Mouse (Mus musculus): ENCODE measurements around the gene Znhit1. TPM values are rescaled to one million over a fixed set of nuclear protein-coding genes. Genes with fewer than 3 reads are reported as not detected.

The Znhit1 gene
- 14.8 and 38.6 TPM in 2 replicates for total RNA-seq (2017)

DNA sequence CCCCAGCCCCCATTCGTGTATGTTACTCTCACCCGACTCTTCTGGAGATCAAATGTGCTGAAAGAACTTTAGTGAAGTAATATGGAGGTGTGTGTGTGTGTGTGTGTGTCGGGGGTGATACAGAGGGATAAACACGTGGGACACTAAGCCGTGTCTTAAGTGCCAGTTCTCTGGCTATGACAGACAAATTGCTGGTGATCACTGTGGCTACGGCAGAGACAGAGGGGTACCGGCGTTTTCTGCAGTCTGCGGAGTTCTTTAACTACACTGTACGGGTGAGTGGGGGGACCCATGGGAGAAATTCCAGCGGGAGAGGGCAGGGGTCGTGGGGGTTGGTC is at the start of gene Znhit1:
TSS of gene Znhit1 (minus strand) at position 88 of the 338 bp plus-strand sequence.
- ATAC-seq (replicated peaks in 1 of 2; ENCODE audit: insufficient read depth in 1 of 2, low FRiP score in 2 of 2, low TSS enrichment in 1 of 2, low read depth in 1 of 2, poor library complexity in 2 of 2, severe bottlenecking in 2 of 2) = no peak

DNA sequence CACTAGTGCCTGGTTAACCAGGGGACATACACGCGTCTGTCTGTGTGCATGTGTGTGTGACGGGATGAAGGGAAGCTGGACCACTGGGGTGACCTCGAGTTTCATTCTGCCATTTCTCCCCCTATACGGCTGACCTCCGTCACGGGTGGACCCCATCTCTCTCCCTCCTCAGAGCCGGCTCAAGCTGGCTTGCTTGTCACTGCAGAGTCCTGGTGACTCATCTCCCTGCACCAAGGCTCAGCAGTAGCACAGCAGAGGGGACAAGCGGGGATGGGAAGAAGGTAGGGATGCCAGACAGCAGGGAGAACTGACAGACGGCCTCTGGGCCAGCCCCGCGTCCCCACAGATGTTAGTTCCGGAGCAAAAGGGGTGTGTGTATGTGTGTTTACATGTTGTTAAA is 48.4 kb upstream of the Znhit1 start:
- ATAC-seq (replicated peaks in 1 of 2; ENCODE audit: insufficient read depth in 1 of 2, low FRiP score in 2 of 2, low TSS enrichment in 1 of 2, low read depth in 1 of 2, poor library complexity in 2 of 2, severe bottlenecking in 2 of 2) = no peak

DNA sequence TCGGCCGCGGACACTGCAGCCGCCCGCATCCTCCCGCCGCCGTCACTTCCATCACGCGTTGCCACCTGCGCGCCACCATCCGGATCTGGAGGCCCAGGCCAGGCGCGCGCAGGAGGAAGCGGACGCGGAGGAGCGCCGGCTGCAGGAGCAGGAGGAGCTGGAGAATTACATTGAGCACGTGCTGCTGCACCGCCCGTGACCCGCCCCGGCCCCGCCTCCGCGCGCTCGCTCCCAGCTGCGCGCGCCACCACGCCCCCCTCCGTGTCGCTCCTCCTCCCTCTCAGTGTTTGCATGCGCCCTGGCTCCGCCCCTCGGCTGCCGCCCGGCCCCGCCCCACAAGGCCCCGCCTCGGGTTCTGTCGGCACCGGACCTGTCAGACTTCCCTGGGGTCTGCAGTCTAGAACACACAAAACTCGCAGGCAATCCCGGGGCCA is 44.8 kb upstream of the Znhit1 start:
- peak; percentile 57 to 62 for ATAC-seq (replicated peaks in 1 of 2; ENCODE audit: insufficient read depth in 1 of 2, low FRiP score in 2 of 2, low TSS enrichment in 1 of 2, low read depth in 1 of 2, poor library complexity in 2 of 2, severe bottlenecking in 2 of 2)

DNA sequence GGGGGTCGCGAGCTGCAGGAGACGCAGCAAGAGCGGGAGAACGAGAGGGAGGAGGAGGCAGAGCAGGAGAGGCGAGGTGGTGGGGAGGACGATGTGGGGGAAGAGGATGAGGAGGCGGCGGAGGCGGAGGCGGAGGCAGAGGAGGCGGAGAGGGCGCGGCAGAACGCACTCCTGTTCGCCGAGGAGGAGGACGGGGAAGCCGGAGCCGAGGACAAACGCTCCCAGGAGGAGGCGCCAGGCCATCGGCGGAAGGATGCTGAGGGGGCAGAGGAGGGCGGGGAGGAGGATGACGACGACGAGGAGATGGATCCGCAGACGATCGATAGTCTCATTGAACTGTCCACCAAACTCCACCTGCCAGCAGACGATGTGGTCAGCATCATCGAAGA is 44.2 kb upstream of the Znhit1 start:
- no peak for ATAC-seq (replicated peaks in 1 of 2; ENCODE audit: insufficient read depth in 1 of 2, low FRiP score in 2 of 2, low TSS enrichment in 1 of 2, low read depth in 1 of 2, poor library complexity in 2 of 2, severe bottlenecking in 2 of 2)

DNA sequence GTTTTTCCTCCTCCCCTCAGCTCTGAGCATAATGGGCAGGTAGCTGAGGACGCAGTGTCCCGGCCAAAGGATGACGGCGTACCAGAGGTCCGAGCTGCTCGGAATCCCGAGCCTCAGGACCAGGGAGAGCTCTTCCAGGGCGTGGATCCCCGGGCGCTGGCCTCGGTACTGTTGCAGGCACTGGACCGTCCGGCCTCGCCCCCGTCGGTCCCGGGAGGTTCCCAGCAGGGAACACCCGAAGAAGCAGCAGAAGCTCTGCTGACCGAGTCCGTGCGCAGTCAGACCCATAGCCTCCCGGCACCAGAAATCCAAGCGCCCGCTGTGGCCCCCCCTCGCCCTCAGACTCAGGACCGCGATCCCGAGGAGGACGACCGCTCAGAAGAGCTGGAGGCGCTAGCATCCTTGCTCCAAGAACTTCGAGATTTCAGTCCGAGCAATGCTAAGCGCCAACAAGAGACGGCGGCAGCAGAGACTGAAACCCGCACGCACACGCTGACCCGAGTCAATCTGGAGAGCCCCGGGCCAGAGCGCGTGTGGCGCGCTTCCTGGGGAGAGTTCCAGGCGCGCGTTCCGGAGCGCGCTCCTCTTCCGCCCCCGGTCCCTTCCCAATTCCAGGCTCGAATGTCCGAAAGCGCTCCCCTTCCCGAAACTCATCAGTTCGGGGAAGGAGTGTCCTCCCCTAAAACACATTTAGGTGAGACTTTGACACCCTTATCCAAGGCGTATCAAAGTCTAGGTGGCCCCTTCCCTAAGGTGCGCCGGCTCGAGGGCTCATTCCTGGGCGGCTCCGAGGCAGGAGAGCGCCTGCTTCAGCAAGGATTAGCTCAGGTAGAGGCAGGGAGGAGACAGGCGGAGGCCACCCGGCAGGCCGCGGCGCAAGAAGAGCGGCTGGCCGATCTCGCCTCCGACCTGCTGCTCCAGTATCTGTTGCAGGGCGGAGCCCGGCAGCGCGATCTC is 43.5 kb upstream of the Znhit1 start:
- no peak for ATAC-seq (replicated peaks in 1 of 2; ENCODE audit: insufficient read depth in 1 of 2, low FRiP score in 2 of 2, low TSS enrichment in 1 of 2, low read depth in 1 of 2, poor library complexity in 2 of 2, severe bottlenecking in 2 of 2)

DNA sequence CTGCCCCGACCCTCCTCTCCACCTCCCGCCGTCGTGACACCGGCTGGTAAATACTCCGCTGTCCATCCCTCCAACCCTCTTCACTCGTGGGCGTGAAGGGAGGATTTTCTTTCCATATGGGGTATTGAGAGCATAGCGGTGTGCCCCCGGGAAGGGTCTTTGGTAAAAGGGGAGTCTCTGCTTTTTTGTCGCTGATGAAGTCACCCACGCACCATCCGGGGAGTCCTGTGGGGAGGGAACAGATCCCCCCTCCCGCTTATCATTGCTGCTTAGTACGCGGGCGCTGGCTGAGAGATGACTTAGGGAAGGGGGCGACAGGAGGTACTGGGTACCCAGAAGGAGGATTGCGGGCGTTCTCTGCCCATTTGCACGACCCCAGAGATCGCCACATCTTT is 42.6 kb upstream of the Znhit1 start:
- ATAC-seq (replicated peaks in 1 of 2; ENCODE audit: insufficient read depth in 1 of 2, low FRiP score in 2 of 2, low TSS enrichment in 1 of 2, low read depth in 1 of 2, poor library complexity in 2 of 2, severe bottlenecking in 2 of 2) = no peak

DNA sequence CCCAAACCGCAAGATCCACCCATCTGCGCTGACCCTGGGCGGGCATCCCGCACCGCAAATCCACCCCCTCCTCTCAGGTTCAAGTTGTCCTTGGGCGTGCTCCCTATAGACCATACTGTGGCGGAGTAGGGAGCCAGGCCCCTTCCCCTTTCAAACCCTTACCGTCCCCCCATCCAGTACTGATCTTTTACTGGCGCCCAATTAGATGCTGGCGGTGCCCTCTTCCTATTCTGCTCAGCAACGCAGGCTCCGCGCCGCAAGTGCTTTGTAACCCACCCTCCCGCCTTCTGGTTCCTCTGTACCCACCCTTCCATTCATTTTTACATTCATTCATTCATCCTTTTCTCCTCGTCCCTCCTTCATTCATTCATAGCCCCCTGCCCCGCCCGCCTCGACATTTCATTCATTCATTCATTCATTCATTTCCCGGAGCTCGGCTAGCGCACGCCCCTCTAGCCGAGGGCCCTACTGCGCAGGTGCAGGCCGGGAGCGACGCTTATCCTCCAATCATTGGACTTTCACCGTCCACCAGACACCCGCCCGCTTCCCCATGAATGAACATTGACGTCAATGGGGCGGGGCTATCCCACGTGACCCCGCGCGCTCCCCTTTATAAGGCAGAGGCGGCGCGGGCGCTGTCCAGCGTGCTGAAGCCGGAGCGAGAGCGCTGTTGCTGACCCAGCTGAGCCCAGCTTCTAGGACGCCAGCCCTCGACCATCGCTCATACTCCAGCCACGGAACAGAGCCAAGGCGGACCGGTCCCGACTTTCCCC is 42.0 kb upstream of the Znhit1 start:
- ATAC-seq (replicated peaks in 1 of 2; ENCODE audit: insufficient read depth in 1 of 2, low FRiP score in 2 of 2, low TSS enrichment in 1 of 2, low read depth in 1 of 2, poor library complexity in 2 of 2, severe bottlenecking in 2 of 2) = peak; percentile 48 to 64

DNA sequence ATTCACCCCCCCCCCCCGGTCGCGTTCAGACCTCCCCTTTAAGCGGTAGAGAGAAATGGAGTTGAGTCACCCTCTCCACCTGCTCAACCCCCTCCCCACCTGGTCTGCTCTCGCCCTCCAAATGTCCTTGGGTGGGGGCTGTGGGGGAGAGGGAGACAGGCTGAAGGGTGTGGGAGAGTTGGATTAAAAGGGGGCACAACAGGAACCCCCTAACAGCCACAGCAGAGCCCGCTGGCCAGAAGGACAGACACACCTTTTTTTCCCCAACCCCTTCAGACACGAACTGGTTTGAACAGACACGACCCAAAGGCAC is 41.4 kb upstream of the Znhit1 start:
- no peak for ATAC-seq (replicated peaks in 1 of 2; ENCODE audit: insufficient read depth in 1 of 2, low FRiP score in 2 of 2, low TSS enrichment in 1 of 2, low read depth in 1 of 2, poor library complexity in 2 of 2, severe bottlenecking in 2 of 2)

DNA sequence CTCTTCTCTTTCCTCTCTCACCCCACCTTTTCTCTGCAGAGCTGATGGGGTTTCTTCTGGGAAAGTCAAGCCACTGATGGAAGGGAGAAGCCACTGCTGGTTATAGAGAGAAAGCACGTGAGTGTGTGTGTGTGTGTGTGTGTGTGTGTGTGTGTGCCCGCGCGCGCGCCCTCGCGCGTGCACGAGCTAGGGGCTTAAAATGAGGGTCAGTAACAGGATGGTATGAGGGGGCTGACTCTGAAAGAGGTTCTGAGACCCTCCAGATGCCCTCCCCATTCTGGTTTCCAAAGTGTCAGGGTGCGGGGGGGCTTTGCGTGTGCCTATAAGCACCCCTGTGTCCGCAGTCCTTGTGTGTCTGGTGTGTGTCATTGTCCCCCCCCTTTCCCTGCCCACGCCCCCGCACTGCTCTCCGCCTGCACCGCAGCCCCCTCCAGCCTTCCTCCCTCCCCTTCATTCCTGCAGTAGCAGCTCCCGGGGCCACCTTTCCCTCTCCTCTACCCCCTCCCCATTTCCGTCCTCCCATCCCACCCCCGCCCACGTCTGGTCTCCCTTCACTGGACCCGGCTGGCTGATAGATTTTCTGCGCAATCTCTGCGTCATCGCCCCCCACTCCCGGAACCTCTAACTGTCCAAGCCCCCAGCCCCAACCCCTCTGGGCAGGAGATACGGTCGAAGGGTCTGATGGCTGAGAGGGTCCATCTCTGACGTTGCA is 40.9 kb upstream of the Znhit1 start:
- no peak for ATAC-seq (replicated peaks in 1 of 2; ENCODE audit: insufficient read depth in 1 of 2, low FRiP score in 2 of 2, low TSS enrichment in 1 of 2, low read depth in 1 of 2, poor library complexity in 2 of 2, severe bottlenecking in 2 of 2)

DNA sequence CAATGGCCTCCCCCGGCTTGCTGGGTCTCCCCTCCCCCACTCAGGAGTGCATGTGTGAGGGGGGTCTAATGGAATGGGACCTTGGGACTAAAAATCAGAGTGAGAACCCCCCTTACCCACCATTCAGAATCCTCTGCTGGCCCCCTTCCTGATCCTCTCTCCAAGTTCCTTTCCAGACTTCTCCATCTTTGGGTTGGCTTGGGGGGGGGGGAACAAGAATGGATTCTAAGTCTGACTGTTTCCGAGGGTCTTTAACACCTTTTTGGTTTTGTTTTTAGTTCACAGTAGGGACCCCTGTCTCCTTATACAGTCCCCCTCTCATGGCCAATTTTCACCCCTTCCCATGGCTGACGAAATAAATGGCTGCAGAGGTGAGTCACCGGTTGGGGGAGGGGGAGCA is 38.3 kb upstream of the Znhit1 start, which contains the start of gene Vgf:
TSS of gene Vgf (plus strand) at position 301 of the 400 bp plus-strand sequence.
- ATAC-seq (replicated peaks in 1 of 2; ENCODE audit: insufficient read depth in 1 of 2, low FRiP score in 2 of 2, low TSS enrichment in 1 of 2, low read depth in 1 of 2, poor library complexity in 2 of 2, severe bottlenecking in 2 of 2) = no peak

DNA sequence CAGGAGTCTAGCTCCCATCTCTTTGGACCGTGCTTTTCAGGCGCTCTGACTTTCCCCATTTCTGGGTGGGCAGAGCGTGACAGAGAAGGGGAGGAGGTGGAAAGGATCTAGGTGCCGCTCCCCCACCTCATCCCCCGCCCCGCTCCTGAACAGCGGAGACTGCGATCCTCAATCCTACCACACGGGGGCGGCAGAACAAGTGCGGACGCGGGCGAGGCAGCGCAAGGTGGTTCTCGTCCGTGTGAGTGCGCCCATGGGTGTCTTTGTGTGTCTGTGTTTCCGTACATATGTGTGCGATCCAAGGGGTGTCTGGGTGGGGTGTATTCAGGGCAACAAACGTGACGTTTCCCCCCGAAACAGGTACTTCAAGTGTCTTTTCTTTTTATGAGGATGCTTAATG is 37.3 kb upstream of the Znhit1 start:
- peak; percentile 68 to 78; a peak in 3 of 4 replicates for ATAC-seq (replicated peaks in 1 of 2; ENCODE audit: insufficient read depth in 1 of 2, low FRiP score in 2 of 2, low TSS enrichment in 1 of 2, low read depth in 1 of 2, poor library complexity in 2 of 2, severe bottlenecking in 2 of 2)

DNA sequence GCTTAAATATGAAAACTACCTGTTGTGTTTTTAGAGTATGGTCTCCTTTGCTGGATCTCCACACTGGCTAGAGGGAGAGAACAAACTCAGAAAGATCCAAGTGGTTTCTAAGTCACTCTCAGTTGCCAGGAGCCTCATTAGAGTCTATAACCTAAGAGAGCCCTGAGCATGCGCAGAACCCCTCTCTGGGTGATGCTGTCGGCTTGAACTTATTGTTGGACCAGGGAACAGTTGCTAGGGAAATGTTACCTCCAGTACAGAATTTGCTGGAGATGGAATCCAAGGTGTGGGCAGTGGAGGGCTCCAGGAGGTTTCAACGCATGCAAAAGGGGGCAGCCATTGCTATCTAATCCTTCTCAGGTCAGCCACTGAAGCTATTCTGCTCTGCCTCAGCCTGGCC is 36.5 kb upstream of the Znhit1 start:
- ATAC-seq (replicated peaks in 1 of 2; ENCODE audit: insufficient read depth in 1 of 2, low FRiP score in 2 of 2, low TSS enrichment in 1 of 2, low read depth in 1 of 2, poor library complexity in 2 of 2, severe bottlenecking in 2 of 2) = no peak

DNA sequence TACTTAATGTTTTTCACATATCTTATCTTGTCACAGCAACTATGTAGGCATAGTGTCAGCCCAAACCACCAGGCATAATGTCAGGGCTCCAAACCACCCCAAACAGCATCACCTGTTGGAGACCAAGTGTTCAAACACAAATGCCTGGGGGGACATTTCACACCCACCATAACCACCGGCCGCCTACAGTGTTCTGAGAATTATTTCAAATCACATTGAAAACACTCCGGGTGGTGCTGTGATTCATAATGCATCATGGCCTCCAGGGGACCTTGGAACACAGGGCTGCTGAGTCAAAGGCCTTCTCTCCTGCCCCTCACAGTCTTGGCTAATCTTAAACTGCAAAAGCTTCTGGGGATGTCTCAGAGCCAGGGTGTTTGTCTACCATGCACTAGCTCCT is 28.1 kb upstream of the Znhit1 start:
- no peak for ATAC-seq (replicated peaks in 1 of 2; ENCODE audit: insufficient read depth in 1 of 2, low FRiP score in 2 of 2, low TSS enrichment in 1 of 2, low read depth in 1 of 2, poor library complexity in 2 of 2, severe bottlenecking in 2 of 2)

DNA sequence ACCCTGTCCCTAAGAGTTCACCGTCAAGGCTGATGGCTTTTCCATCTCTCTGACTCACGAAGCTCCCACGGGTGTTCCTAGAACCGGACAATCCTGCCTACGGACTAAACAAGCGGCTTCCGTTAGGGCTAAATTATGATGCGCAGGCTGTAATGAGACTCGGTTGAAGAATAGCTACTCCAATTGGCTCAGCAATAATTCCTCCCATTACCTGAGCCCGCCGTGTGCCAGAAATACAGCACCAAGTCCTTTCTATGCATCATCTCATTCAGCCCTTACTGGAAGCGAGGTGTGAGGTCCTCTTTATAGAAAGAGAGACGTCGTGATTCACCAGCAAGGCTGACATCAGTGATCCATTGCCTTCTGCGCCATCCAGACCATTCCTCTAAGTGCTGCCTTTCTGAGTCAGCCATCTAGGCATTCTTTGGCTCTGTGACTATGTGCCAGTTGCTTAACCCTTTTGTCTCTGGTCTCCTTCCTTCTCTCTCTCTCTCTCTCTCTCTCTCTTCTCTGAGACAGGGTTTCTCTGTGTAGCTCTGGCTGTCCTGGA is 24.7 kb upstream of the Znhit1 start:
- no peak for ATAC-seq (replicated peaks in 1 of 2; ENCODE audit: insufficient read depth in 1 of 2, low FRiP score in 2 of 2, low TSS enrichment in 1 of 2, low read depth in 1 of 2, poor library complexity in 2 of 2, severe bottlenecking in 2 of 2)

DNA sequence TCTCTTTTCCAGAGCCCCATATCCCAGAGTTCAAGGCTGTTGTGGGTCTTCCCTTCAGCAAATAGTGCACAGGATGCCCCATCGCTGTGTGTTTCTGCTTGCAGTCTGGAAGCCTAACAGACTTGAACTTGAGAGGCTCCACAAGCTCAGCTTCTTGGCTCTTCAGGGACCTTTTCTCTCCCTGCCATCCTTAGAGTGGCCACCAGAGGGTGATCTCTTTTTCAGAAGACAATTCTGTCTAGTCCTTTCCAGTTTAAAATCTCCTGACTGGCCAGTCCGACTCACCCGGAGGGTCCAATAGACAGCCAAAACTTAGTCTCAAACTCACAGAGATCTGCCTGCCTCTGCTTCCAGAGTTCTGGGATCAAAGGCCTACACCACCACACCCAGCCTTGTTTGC is 22.2 kb upstream of the Znhit1 start:
- ATAC-seq (replicated peaks in 1 of 2; ENCODE audit: insufficient read depth in 1 of 2, low FRiP score in 2 of 2, low TSS enrichment in 1 of 2, low read depth in 1 of 2, poor library complexity in 2 of 2, severe bottlenecking in 2 of 2) = peak; percentile 49 to 51; a peak in 1 of 4 replicates

DNA sequence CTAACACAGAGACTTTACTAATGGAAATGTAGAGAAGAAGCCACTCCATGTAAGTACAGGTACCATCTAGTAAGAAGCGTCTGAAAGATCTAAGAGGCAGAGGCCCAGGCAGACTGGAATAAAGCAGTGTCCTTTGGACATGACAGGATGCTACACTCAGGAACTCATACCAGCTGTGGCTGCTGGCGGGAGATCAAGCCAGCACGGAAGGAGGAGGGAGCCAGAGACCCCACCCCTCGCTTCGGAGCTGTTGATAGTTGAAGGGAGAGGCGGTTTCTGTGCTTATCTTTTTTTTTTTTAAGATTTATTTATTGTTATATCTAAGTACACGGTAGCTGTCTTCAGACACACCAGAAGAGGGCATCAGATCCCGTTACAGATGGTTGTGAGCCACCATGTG is 19.5 kb upstream of the Znhit1 start:
- no peak for ATAC-seq (replicated peaks in 1 of 2; ENCODE audit: insufficient read depth in 1 of 2, low FRiP score in 2 of 2, low TSS enrichment in 1 of 2, low read depth in 1 of 2, poor library complexity in 2 of 2, severe bottlenecking in 2 of 2)

DNA sequence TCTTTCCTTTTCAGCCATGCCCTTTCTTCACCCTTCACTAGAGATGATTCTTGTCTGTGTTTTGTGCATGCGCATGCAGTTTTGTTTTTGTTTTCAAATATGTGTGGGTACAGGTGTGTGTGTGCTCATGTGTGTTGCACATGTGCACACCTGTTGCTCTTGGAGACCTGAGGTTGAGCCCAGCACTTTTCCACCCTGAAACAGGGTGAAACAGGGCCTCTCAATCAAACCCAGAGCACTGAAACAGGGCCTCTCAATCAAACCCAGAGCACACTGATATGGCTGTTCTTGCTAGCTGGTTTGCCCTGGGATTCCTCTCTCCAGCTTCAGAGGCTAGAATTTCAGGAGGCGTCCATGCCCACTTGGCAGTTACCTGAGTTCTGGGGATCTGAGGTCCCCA is 12.8 kb upstream of the Znhit1 start:
- no peak for ATAC-seq (replicated peaks in 1 of 2; ENCODE audit: insufficient read depth in 1 of 2, low FRiP score in 2 of 2, low TSS enrichment in 1 of 2, low read depth in 1 of 2, poor library complexity in 2 of 2, severe bottlenecking in 2 of 2)

DNA sequence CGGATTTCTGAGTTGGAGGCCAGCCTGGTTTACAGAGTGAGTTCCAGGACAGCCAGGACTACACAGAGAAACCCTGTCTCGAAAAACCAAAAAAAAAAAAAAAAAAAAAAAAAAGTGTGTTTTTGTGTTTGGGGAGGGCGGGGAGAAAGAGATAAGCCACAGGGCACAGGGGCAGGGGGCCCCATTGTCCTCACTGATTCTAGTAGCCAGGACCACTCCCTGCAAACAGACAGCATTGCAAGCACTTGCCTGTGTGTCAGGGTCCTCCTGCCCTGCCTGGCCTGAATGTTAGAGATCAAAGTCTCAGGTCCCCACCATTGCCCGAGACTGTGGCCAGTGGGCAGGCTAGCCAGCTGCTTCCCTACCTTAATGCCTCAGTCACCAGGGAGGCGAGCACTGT is 11.6 kb upstream of the Znhit1 start:
- ATAC-seq (replicated peaks in 1 of 2; ENCODE audit: insufficient read depth in 1 of 2, low FRiP score in 2 of 2, low TSS enrichment in 1 of 2, low read depth in 1 of 2, poor library complexity in 2 of 2, severe bottlenecking in 2 of 2) = no peak

All from hematopoietic stem cell, adult 5-6 weeks (primary cell).